Mouse (Mus musculus) spleen, embryonic (tissue): ENCODE data around the gene Pcnx.

Experiments
- CTCF ChIA-PET: fragments of 350-600 bp; sonication (Branson Sonifier 250); formaldehyde crosslinking; loops from one replicate; lab custom pipeline; 2022; lab: Charles Lee

Gene Pcnx

DNA sequence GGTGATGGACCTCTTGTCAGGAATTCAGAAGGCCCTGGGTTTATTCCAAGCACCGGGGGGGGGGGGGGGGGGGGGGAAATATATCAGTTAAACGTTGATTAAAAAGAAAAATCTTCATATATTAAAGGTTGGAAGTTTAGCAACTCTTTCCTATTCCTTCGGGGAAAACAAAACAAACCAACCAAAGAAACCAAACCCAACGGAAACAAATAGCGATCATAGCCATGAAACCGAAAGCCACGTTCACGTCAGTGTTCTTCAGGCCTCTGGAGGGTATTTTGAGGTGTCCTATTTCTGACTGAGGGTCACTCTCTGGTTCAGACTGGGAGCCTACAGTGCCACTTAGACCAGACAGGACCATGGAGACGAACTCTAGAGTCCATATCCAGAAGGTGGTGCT, 6.3 kb upstream of the Pcnx start:
- CTCF ChIA-PET, result no interaction called here

DNA sequence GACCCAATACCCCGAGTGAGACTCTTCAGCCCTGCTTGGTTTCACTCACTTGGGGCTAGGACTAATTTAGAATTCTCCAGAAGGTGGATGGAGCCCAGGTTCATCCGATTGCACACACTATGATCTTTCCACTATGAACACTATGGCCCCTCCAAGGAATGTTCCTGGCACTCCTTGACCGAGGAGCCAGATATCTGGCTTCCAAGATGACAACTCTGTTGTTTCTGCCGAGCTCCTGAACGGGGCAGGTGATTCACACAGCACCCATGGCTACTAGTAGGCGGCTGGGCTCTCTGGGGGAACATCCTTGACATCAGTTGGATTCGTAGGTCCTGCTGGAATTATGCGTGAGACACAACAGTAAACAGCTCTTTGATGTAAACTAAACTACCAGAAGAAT, 4.8 kb upstream of the Pcnx start:
- CTCF ChIA-PET, result no interaction called here

DNA sequence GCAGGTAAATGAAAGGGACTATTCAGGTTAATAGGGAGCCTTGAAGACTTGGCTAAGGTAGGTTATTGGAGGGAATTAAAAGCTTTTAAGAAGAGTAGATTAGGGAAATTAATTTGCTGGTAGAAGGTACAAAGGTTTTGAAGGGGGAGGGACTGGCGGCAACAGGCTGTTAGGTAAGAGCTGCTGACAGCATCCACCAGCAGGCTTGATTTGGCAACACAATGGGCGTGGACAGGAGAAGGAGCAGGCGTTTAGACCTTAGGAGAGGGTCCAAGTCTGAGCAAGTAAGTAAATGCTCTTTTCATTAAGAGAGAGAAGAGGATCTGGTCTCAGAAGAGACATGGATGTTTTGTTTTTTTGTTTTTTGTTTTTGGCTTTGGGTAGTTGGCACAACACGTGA, 3.1 kb upstream of the Pcnx start:
- CTCF ChIA-PET, result no interaction called here

DNA sequence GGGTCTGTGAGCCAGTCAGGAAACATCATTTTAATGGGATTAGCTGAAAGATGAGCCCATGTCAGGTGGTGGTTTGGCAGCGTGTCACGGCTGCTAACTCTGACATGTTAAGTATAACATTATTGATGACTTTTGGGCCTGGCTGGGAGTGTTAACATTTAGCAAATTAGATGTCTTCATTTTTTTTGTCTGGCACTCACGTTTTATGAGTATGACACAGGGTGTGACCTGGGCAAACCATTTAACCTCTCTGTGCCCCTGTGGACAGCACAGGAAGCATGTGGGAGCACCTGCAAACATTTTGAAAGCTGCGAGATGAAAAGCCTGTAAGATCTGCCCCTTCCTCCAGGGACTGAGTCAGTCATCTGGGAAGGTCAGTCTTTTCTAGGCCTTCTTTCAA, 2.6 kb upstream of the Pcnx start:
- CTCF ChIA-PET, result no interaction called here

DNA sequence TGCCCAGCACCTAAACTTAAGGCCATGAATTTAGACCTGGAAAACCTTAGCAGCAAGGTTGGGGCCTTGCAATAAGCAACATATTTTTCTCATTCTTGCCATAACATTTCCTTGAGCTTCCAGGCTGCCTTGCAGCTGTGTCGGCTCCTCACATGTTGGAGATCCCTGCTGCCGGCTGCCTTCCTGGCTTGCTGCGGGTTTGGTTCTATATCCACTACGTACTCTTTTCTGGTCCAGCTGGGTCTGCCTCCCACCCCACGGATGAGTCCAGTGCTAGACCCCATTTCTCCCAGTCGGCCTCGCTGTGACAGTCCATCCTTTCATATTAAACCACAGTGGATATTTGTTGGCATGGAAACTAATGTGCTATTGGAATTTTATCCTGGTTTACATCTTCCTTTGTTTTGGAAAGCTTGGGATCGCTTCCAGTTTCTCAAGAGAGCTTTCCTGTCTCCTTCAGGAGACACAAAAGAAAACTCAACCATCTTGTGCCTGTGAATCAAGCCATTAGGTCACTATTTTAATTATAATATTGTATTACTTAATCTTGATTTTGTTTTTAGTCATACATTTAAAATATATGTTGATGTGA, 1.7 kb upstream of the Pcnx start:
- CTCF ChIA-PET, result no interaction called here

DNA sequence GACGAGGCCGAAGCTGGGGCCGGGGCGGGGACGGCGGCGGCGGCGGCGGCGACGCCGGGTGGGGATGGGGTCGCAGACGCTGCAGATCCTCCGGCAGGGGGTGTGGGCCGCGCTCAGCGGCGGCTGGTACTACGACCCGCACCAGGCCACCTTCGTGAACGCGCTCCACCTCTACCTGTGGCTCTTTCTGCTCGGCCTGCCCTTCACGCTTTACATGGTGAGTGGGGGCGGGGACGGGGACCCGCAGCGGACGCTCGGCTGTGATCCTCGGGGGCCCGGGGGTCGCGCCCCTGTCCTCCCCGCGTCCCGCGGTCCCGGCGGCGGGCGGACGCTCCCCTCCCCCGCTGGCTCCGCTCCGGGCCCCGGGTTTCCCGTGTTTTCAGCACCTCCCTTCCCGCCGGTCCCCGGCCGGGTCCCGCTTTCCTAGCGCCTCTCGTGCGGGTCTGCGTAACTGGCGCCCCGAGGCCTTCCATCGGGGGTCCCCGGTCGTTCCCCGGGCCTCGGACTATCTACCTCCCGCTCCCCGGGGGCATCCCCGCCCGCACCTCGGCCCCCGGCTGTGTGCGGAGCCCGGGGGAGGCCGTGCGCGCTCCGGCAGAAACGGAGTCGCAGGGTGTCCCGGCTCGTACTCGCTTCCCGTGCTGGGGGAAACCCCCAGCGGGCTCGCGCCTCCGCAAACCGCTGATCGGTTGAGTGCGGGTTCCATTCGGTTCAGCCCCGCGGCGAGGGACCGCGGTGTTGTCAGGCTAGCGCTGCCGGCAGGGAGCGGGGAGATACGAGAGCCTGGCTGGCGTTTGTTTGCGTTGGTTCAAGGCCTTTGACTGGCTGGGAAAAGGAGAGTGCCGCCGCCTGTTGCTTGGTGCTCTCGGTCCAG, 722 bp downstream of the Pcnx start:
- CTCF ChIA-PET, result interaction anchor here (0.6 kb wide), 1 partner anchor 286 kb away, joined by 6 read pairs; no protein-coding TSS in a partner anchor

DNA sequence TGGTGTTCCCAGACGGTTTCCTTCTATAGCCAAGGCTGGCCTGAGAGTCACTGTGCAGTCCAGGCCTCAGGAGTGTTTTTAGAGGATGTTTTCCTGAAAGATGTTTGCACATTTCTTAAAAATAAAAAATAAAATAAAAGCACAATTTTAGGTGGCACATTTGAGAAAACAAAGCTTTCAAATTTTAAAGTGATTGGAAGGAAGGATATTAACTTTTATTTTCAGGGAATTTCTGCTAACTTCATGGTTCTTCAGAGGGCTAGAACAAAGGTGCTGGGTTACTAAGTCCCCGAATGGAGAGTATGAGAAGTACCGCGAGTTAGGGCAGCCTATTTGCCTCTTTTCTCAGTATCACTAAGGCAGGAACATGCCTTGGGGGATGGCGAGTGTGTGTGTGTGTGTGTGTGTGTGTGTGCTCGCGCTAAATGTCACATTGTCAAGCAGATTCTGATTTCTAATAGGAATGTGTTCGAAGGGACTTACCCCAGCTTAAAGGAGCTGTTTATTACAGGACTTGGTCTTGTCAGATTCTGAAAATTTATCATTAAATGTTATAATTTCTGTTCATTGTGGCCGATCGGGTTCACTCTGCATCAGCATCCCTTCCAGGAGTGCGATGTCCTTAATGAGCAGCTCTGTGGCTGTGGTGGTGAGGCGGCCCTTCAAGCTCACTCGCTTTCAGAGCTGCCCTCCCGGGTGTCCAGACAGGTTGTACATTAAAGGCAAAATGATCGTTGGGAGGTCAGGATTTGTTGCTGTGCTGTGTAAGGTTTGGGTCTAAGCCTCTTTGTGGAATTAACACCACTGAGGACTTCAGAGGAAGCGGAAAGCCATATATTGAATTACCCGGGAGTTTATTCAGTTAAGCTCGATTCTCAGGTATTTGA, 1.6 kb downstream of the Pcnx start:
- CTCF ChIA-PET, result no interaction called here

DNA sequence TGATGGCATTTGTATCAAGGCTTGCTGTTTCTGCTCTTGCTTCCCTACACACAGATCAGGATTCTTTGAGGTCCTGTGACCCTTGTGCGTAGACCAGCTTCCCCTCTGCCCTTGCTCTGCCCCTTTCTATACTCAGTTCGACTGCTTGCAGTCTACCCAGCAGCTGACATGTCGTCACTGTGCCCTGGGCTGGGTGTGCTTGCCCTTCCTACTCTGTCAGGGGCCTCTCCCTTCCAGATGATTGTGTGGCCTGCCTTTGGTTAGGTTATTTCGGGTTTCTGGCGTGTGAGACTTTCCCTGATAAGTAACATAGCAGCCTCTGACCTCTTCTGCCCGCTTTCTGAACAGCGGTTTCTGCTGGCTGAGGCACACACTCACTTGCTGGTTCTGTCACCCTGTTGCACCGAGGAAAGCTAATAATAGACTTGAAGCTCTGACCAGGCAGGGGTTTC, 2.6 kb downstream of the Pcnx start:
- CTCF ChIA-PET, result no interaction called here

DNA sequence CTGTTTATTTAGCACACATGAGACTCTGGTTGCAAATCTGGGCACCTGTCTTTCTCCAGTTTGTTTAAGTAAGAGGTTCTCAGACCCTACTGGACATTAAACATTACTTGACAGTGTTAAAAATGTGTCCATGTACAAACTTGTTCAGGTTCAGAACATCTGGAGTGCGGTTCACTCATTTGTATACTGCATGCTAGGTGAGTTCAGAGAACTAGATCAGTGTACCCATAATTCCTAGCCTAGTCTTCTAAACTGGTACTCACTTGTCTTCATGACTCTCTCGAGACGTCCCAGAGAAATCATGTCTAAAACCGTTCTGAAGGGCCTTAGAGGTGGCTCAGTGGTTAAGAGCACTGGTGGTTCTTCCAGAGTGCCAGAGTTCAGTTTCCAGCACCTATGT, 4.1 kb downstream of the Pcnx start:
- CTCF ChIA-PET, result interaction anchor here (0.6 to 1.1 kb wide), 2 partner anchors 60 to 516 kb away, joined by 3 read pairs; no protein-coding TSS in a partner anchor

DNA sequence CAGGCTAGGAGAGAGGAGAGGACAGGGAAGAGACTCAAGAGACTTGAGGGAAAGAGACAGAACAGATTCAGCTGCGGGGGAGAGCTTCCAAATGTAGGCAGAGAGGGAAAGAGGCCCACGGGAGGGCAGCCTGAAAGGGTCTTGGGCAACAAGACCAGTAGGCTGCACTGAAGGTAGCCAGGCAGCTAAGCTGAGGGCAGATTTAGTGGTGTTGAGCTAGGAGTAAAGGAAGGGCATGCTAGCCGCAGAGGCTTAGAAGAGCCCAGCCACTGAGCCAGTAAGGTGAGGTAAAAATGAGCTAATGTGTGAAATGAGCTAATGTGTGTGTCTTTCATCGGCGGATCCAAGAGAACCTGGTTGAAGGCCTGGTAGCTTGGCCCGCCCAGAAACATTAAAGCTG, 5.4 kb downstream of the Pcnx start:
- CTCF ChIA-PET, result interaction anchor here (1.1 kb wide), 1 partner anchor 62 kb away, joined by 3 read pairs; no protein-coding TSS in a partner anchor

DNA sequence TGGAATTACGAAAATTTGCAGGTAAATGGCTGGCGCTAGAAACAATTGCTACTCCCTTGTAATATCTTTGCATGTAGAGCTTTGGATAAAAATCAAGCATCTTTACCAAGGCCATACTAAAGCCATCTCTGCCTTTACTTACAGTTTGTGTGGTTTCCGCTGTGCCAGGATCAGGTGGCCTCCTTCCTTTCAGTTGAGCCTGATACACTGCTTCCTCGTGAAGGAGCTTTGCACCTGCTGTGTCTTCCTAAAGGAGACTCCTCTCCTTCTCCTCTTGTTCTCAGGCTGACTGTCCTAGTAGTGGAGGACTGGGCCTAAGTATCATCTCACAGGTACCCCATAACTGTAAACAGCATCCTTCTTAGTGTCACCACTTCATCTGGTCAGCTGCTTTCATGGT, 7.5 kb downstream of the Pcnx start:
- CTCF ChIA-PET, result no interaction called here

DNA sequence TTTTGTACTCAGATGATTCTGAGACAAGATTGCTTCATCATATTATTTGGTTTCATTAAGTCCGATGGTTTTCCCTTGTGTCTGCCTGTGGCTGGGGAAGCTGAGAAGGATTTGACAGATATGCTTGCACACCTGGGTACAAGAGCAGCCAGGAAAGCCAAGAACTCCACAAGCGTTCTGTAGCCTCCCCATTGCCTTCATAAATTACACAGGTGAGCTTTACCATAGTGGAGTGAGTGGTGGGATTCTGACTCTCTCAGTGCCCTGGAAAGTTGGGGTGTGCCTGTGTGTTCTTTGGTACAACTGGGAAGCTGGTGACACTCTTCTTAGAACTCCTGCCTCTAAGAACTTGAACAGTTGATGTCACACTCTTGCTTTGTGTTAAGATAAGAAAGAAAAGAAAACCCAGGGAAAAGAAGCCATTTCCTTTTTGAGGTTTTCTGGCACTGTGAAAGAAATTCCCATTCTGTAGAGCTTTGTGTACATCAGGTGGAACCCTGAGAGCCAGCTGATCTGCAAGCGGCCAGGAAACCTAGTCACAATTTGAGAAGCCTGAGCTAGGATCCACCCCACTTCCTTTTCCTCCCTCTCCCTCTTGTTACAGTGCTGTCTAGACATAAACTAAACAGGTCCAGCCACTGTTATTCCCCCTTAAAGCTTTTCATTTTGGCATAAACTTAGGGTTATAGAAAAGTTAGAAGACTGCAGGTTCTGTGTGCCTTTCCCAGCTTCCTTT, 9.6 kb downstream of the Pcnx start:
- CTCF ChIA-PET, result interaction anchor here (0.5 kb wide), 2 partner anchors 9 to 11 kb away, joined by 3 read pairs; no protein-coding TSS in a partner anchor

DNA sequence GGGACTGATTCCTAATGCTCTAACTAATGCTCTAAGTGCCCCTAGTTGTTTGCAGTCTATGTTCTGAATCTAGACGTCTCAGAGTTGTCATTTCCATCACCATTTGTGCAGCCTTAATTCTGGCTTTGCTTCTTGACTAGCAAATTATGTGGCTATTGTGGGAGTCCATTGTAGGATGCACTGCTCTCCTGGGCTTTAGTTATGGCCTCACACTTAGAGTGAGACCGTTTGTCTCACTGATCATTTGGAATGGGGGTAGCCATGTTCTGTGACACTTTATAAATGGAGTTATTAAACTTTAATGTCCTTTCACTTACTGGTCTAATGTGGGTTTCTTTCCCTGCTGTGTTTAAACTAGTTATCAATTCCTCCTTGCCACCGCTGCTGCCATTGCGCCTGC, 13.5 kb downstream of the Pcnx start:
- CTCF ChIA-PET, result no interaction called here

DNA sequence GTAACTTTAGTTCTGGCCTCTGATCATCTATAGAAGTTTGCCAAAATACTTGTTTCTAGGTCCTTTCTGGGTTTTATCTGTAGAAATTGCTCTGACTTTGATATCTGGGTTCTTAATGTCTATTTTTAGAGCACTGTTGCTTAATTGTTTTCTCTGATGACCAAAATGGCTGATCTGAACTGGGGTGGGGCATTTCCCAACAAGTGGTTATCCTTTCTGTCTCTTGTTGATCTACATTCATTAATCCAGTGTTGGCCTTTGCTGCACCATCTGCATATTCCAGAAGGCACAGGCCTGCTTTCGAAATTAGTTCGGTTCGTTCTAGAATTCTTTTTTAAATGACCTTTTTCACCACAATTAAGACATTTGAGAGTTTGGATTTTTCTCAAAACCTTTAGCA, 20.3 kb downstream of the Pcnx start:
- CTCF ChIA-PET, result no interaction called here

DNA sequence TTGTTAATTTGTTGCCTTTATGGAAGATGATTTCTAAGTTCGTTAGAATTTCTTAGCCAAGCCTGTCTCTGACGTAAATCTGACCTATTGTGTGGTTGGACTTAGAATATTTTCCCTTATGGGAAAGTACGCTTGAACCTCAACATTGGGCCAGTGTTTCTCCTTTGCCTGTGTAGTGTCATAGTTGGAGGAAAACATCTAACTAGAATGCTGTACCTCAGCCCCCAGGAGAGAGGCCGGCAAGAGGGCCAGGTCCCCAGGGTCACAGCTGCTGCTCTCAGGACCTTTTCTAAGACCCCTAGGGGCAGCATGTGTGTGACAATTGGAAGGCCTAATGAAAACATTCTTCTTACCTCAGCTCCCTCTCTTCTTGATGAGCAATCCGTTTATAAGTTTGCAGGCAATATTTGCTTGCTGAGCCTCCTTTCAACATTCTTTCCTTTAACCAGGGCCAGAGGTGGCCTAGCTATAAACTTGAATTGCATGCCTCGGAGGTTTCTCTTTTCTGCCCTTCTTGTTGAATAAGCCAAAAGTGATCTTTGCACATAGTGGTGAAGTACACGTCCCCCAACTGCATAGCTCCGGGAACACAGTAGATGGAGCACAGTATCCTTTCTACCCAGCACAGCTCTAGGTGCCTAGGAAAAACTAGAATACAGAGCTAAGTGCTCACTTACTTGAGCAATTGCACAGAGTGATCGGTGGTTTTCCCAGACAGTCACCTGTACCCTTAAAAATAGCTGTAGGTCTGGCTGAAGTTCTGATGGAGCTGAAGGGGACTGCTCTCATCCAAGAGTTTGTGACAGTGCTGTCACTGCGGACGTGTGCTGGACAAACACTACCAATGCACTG, 23.7 kb downstream of the Pcnx start:
- CTCF ChIA-PET, result interaction anchor here (1.1 kb wide), 1 partner anchor 24 kb away, joined by 3 read pairs; no protein-coding TSS in a partner anchor

DNA sequence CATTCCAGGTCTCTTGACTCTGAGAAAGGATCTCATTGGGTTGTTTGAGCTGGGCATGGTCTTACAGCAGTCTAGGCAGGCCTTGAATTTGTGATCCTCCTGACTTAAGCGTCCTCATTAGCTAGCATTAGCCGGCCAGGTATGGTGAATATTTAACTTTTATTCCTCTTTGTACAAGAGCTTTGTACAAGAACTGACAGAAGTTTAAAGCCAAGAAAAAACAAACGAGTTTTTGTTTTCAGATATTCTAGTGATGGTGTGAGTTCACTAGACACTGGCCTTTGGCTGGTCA, 24.2 kb downstream of the Pcnx start:
- CTCF ChIA-PET, result interaction anchor here (1.1 kb wide), 1 partner anchor 25 kb away, joined by 3 read pairs; no protein-coding TSS in a partner anchor

DNA sequence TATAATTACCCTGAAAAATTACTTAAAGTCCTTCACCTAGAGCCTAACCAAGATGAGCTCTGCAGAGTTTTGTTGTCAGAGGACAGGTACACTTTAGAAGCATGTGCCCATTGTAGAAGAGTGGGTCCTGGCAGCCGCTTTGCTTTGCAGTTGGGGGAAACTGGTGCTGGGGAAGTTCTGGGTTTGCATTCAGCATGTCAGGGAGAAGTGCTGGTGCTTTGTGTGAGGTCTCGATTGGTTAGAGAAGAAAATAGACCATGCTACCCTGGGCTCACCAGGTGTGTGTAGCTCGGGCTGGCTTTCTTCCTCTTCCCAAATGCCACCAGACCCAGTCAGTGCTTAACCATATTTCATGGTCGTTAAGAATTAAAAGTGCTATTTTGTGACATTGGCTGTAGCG, 25.2 kb downstream of the Pcnx start:
- CTCF ChIA-PET, result interaction anchor here (0.7 kb wide), 1 partner anchor 1582 kb away, joined by 3 read pairs; no protein-coding TSS in a partner anchor

DNA sequence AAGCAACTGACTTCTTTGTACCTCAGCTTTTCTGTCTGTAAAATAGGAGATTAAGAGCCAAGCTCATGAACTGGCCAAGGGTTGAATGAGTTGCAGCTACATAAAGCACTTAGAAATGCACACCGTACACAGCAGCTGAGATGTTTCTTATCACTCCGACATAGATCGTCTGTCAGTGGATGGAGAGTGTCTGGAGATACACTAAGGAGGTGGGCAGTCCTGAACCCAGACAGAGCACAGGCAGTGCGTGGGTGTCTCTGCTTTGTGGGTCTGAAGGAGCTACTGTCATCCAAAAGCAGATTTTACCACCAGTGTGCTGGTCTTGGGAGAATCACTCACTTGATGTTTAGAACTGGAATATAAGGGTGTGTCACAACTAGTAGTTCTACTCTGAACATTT, 26.2 kb downstream of the Pcnx start:
- CTCF ChIA-PET, result no interaction called here

DNA sequence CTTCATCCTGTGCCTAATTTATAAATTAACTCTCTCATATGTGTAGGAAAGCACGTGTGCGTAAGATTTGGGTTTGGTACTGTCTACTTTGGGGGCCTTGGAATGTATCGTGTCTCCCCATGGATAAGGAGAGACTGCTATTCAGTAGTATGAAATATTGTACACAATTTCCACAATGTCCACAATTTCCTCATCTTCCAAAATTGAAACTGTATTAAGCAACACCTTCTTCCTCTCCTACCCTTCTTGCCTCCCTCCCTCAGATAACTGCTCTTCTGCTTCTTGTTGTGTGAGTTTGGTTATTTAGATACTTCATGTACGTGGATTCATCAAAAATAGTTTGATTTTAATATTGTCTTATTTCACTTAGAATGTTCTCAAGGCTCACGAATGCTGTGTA, 29.1 kb downstream of the Pcnx start:
- CTCF ChIA-PET, result no interaction called here

DNA sequence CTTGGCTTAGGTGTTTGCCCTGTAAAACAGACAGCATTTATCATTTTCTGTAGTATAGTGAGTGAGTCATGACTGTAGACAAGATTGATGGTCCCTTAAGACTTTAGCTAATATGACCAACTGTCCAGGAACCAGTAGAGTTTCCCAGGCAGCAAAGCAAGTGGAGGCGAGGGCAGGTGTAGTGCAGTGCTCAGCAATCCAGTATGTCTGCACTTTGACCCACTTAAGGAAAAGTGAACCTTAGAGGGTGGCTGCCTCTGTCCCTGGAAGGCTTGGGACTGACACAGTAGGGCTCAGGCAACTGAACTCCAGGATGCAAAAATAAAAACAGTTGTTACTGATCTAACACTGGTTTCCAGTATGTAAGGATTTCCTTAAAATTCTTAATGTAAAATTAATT, 32.1 kb downstream of the Pcnx start:
- CTCF ChIA-PET, result no interaction called here
